Mouse (Mus musculus) thymus, adult 2 months (tissue): ENCODE results near the gene Plekha5. TPM values are rescaled to one million over a fixed set of nuclear protein-coding genes. Genes with fewer than 3 reads are reported as not detected.

Experiments
- DNase-seq: peaks from one replicate; pipeline ENCODE4 v3.0.0; 2021
- H3K27ac ChIP-seq: fragments of 200-500 bp; 2 replicates; pipeline ENCODE4 v1.5.1; 2012; ENCODE audit warnings: low read length, control low read depth; ENCODE audit not compliant: control insufficient read depth, insufficient read depth
- H3K27me3 ChIP-seq: fragments of 200-500 bp; 2 replicates; pipeline ENCODE4 v1.6.1; 2012; ENCODE audit warnings: mild to moderate bottlenecking, low read length, moderate library complexity, mixed read lengths; ENCODE audit not compliant: control insufficient read depth, insufficient read depth
- H3K36me3 ChIP-seq: fragments of 200-500 bp; 2 replicates; pipeline ENCODE4 v1.6.1; 2012; ENCODE audit warnings: mild to moderate bottlenecking, low read length, moderate library complexity; ENCODE audit not compliant: control insufficient read depth, insufficient read depth
- H3K4me1 ChIP-seq: fragments of 200-500 bp; replicated peaks from 2 replicates; pipeline ENCODE4 v1.6.1; 2012; ENCODE audit warnings: low read length; ENCODE audit not compliant: control insufficient read depth, insufficient read depth
- H3K4me3 ChIP-seq: fragments of 200-500 bp; 2 replicates; pipeline ENCODE4 v1.5.1; 2012; ENCODE audit warnings: mild to moderate bottlenecking, low read length, control low read depth, moderate library complexity; ENCODE audit not compliant: control insufficient read depth, insufficient read depth
- CTCF ChIP-seq: fragments of 200-500 bp; IDR thresholded peaks from 2 replicates; pipeline ENCODE4 v1.5.1; 2012; ENCODE audit warnings: mild to moderate bottlenecking, control low read depth, low read length, moderate library complexity, borderline replicate concordance; ENCODE audit not compliant: control insufficient read depth, poor library complexity, insufficient read depth; ENCODE audit errors: extremely low read depth
- POLR2A ChIP-seq: fragments of 200-500 bp; IDR thresholded peaks from 2 replicates; pipeline ENCODE4 v1.6.1; 2012; ENCODE audit warnings: mild to moderate bottlenecking, low read length, control low read depth, moderate library complexity; ENCODE audit not compliant: control insufficient read depth, poor library complexity, insufficient read depth; ENCODE audit errors: extremely low read depth
- WGBS: fragments of 180-500 bp; shearing (Covaris S2); methylation state at CpG from one replicate; pipeline ENCODE4 v1.1.7; 2018; 5-methylcytosine and 5-hydroxymethylcytosine counted together
- polyA plus RNA-seq: library from polyadenylated mRNA; depleted of rRNA; stranded (reverse); fragments of >200 nt; gene quantifications from 2 replicates; pipeline ENCODE4 v1.2.3, GENCODE M21; 2012; rRNA removed

Gene Plekha5
- polyA plus RNA-seq, 1 experiment: 25.5 TPM

- no peak for DNase-seq
- H3K36me3 ChIP-seq: peaks cover 67% of the 10 kb centered on the region
- no peak for TF ChIP-seq CTCF
- no peak for TF ChIP-seq POLR2A
- H3K27ac ChIP-seq: no peak overlapping the region
- WGBS: 96% methylated on average over 12 of the region's 12 CpGs
- no peak overlapping the region for H3K4me3 ChIP-seq
- no peaks in the 10 kb centered on the region for H3K4me1 ChIP-seq
- H3K27me3 ChIP-seq: no peaks in the 10 kb centered on the region
Observed at GRCm38 (mm10) chr6:140642655-140643054, 218.8 kb downstream of the Plekha5 start.

DNA sequence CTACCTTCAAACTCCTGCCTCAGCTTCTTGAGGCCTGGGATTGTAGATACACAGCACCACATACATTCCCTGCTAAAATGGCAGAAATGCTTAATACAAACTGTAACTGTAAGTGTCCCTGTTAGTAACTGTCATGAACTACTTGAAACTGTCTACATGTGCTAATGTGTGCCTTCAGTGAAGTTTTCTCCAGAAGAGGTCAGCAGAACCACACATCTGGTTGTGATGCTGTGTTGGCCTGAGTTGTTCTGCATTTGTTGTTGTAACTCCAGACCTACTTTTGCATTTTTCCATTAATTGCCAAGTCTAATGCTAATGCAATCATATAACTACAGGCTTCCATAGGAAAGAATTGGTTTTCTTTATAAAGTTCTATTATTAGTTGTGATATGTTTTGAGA is 222.1 kb downstream of the Plekha5 start:
- Histone ChIP-seq H3K4me3 (no peak overlapping the region), H3K27me3 (no peaks in the 10 kb centered on the region), H3K4me1 (no peaks in the 10 kb centered on the region), H3K36me3 (peaks cover 66% of the 10 kb centered on the region), H3K27ac (no peak overlapping the region)
- DNase-seq: no peak
- TF ChIP-seq CTCF: no peak
- no peak for TF ChIP-seq POLR2A

Other genes starting within 250 kb of the Plekha5 start
- gene Aebp2, start 198.6 kb downstream of the Plekha5 start, polyA plus RNA-seq: 56.9 and 74.2 TPM in 2 replicates